Mouse (Mus musculus) thymus, adult 2 months (tissue): ENCODE measurements at regions not wholly inside any gene's neighbourhood (a gene's known extent, or its start where the extent isn't known, plus 50 kb on each side); places are given as distances from the start of the nearest gene placed in this dataset.

Source experiments
- CTCF ChIP-seq: fragments of 200-500 bp; IDR thresholded peaks from 2 replicates; pipeline ENCODE4 v1.5.1; 2012; ENCODE audit warnings: mild to moderate bottlenecking, control low read depth, low read length, moderate library complexity, borderline replicate concordance; ENCODE audit not compliant: control insufficient read depth, poor library complexity, insufficient read depth; ENCODE audit errors: extremely low read depth
- POLR2A ChIP-seq: fragments of 200-500 bp; IDR thresholded peaks from 2 replicates; pipeline ENCODE4 v1.6.1; 2012; ENCODE audit warnings: mild to moderate bottlenecking, low read length, control low read depth, moderate library complexity; ENCODE audit not compliant: control insufficient read depth, poor library complexity, insufficient read depth; ENCODE audit errors: extremely low read depth

- TF ChIP-seq CTCF (no peak), POLR2A (no peak)
These were observed 414.1 kb upstream of the Zmiz1 start for GRCm38 (mm10) chr14:25044867-25045266.
